Mouse (Mus musculus) myocyte (in vitro differentiated cells): ENCODE results near the gene Tmem211. TPM values are rescaled to one million over a fixed set of nuclear protein-coding genes. Genes with fewer than 3 reads are reported as not detected.

Source experiments
- H3K27me3 ChIP-seq: one replicate; pipeline ENCODE4 v1.6.1; 2011; ENCODE audit not compliant: control insufficient read depth, insufficient read depth, insufficient read length
- H3K36me3 ChIP-seq: one replicate; pipeline ENCODE4 v1.6.1; 2011; ENCODE audit not compliant: control insufficient read depth, insufficient read depth
- H3K4me2 ChIP-seq: one replicate; pipeline ENCODE4 v1.6.1; 2011; ENCODE audit warnings: low read depth, control low read depth
- H3K4me3 ChIP-seq: one replicate; pipeline ENCODE4 v1.5.1; 2011; ENCODE audit warnings: mild to moderate bottlenecking, control low read depth, moderate library complexity
- H3K79me2 ChIP-seq: one replicate; pipeline ENCODE4 v1.6.1; 2011; ENCODE audit not compliant: control insufficient read depth, insufficient read depth
- H3ac ChIP-seq: one replicate; pipeline ENCODE4 v1.6.1; 2011; ENCODE audit not compliant: control insufficient read depth, insufficient read length
- CEBPB ChIP-seq: IDR thresholded peaks from 2 replicates; pipeline ENCODE4 v1.6.1; 2011; ENCODE audit warnings: mild to moderate bottlenecking, moderate library complexity; ENCODE audit not compliant: poor library complexity, insufficient read depth, severe bottlenecking
- E2F4 ChIP-seq: IDR thresholded peaks from one replicate; pipeline ENCODE4 v1.6.1; 2011; ENCODE audit warnings: mild to moderate bottlenecking, control low read depth, moderate library complexity; ENCODE audit not compliant: insufficient read depth
- MAX ChIP-seq: IDR thresholded peaks from one replicate; pipeline ENCODE4 v1.6.1; 2011; ENCODE audit warnings: low read depth, mild to moderate bottlenecking, control low read depth
- MYOD1 ChIP-seq, 3 experiments: IDR thresholded peaks; one replicate each; pipeline ENCODE4 v1.6.1; 2011; ENCODE audit warnings: control low read depth in 2 of 3, low read depth in 2 of 3, mild to moderate bottlenecking in 2 of 3, moderate library complexity in 1 of 3; ENCODE audit not compliant: insufficient read length in 2 of 3, control insufficient read depth in 1 of 3
- MYOG ChIP-seq, 3 experiments: IDR thresholded peaks; one replicate each; pipeline ENCODE4 v1.6.1; 2011; ENCODE audit warnings: control low read depth in 2 of 3, low read depth in 2 of 3, mild to moderate bottlenecking in 2 of 3; ENCODE audit not compliant: insufficient read length in 2 of 3, control insufficient read depth in 1 of 3, insufficient read depth in 1 of 3
- POLR2A ChIP-seq: IDR thresholded peaks from one replicate; pipeline ENCODE4 v1.6.1; 2011; ENCODE audit warnings: low read depth, mild to moderate bottlenecking, control low read depth, moderate library complexity; ENCODE audit not compliant: insufficient read length
- POLR2AphosphoS2 ChIP-seq: IDR thresholded peaks from one replicate; pipeline ENCODE4 v1.6.1; 2011; ENCODE audit warnings: low read depth, control low read depth; ENCODE audit not compliant: insufficient read length
- REST ChIP-seq: IDR thresholded peaks from one replicate; pipeline ENCODE4 v1.6.1; 2011; ENCODE audit warnings: mild to moderate bottlenecking, control low read depth, moderate library complexity; ENCODE audit not compliant: insufficient read depth, insufficient read length
- SRF ChIP-seq: IDR thresholded peaks from one replicate; pipeline ENCODE4 v1.6.1; 2011; ENCODE audit warnings: low read depth; ENCODE audit not compliant: control insufficient read depth, insufficient read length
- TCF12 ChIP-seq: IDR thresholded peaks from one replicate; pipeline ENCODE4 v1.6.1; 2011; ENCODE audit warnings: mild to moderate bottlenecking, control low read depth; ENCODE audit not compliant: poor library complexity, insufficient read depth, severe bottlenecking
- TCF3 ChIP-seq: IDR thresholded peaks from one replicate; pipeline ENCODE4 v1.6.1; 2011; ENCODE audit warnings: low read depth, control low read depth; ENCODE audit not compliant: insufficient read length
- USF1 ChIP-seq: IDR thresholded peaks from one replicate; pipeline ENCODE4 v1.6.1; 2011; ENCODE audit warnings: low read depth, mild to moderate bottlenecking, control low read depth, moderate library complexity
- polyA plus RNA-seq: library from polyadenylated mRNA; unstranded; fragments of >200 nt; fragmentation: generic; extraction: Trizol; gene quantifications from one replicate; pipeline ENCODE4 v1.2.1, GENCODE M21; 2012; ENCODE audit warnings: missing spikeins

Tmem211 gene
- polyA plus RNA-seq, 1 experiment = not detected

- Histone ChIP-seq H3ac (no peak overlapping the region), H3K79me2 (peaks cover 7% of the 10 kb centered on the region), H3K36me3 (no peaks in the 10 kb centered on the region), H3K27me3 (no peaks in the 10 kb centered on the region), H3K4me2 (no peak overlapping the region), H3K4me3 (no peak overlapping the region)
- no peak for TF ChIP-seq TCF3
- no peak for TF ChIP-seq MAX
- TF ChIP-seq TCF12 = no peak
- no peak for TF ChIP-seq SRF
- TF ChIP-seq MYOD1 (IDR thresholded peaks at IDR 0.05; ENCODE audit: control insufficient read depth in 1 of 3, insufficient read length in 2 of 3, low read depth in 2 of 3) = no peak
- no peak for TF ChIP-seq USF1
- no peak for TF ChIP-seq POLR2A
- no peak for TF ChIP-seq CEBPB
- no peak for TF ChIP-seq POLR2AphosphoS2
- TF ChIP-seq REST = no peak
- TF ChIP-seq MYOG (IDR thresholded peaks at IDR 0.05; ENCODE audit: control insufficient read depth in 1 of 3, insufficient read depth in 1 of 3, insufficient read length in 2 of 3, low read depth in 2 of 3) = no peak
- TF ChIP-seq E2F4 = no peak
Measured at GRCm38 (mm10) chr5:113210314-113210713, 16.4 kb upstream of the Tmem211 start.

GRCm38 (mm10) chr5:113212156-113212835 lies 14.4 kb upstream of the Tmem211 start:
- H3K36me3 ChIP-seq = no peaks in the 10 kb centered on the region
- TF ChIP-seq MYOD1 (IDR thresholded peaks at IDR 0.05; ENCODE audit: control insufficient read depth in 1 of 3, insufficient read length in 2 of 3, low read depth in 2 of 3) = no peak
- TF ChIP-seq POLR2A = no peak
- TF ChIP-seq SRF = no peak
- no peak overlapping the region for H3ac ChIP-seq
- peaks cover 7% of the 10 kb centered on the region for H3K79me2 ChIP-seq
- no peaks in the 10 kb centered on the region for H3K27me3 ChIP-seq
- H3K4me2 ChIP-seq = no peak overlapping the region
- no peak overlapping the region for H3K4me3 ChIP-seq

DNA sequence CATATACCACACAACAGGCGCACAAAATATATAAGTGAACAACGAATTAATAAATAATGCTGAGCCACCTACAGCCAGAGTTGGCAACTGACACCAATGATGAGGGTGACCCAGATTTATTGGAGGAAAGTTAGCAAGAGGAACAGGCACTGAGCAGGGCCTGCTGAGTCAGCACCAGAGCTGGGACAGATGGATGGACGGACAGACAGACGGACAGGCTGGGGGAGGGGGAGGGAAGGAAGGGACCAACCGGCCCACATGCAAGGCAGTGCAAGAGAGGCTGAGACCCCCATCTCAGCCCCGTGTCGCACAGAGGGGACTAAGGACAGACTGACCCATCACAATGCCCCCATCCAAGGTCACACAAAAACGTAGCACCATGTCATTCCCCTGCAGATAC lies 12.7 kb upstream of the Tmem211 start:
- Histone ChIP-seq H3K4me2 (peak overlapping the region; percentile 43), H3K27me3 (no peaks in the 10 kb centered on the region), H3K79me2 (peaks cover 7% of the 10 kb centered on the region), H3K4me3 (no peak overlapping the region), H3K36me3 (no peaks in the 10 kb centered on the region), H3ac (no peak overlapping the region)
- no peak for TF ChIP-seq TCF12
- TF ChIP-seq E2F4 = no peak
- TF ChIP-seq CEBPB = no peak
- TF ChIP-seq POLR2AphosphoS2 = no peak
- no peak for TF ChIP-seq USF1
- TF ChIP-seq MAX = no peak
- no peak for TF ChIP-seq REST
- TF ChIP-seq MYOG (IDR thresholded peaks at IDR 0.05; ENCODE audit: control insufficient read depth in 1 of 3, insufficient read depth in 1 of 3, insufficient read length in 2 of 3, low read depth in 2 of 3) = no peak
- TF ChIP-seq TCF3 = no peak
- no peak for TF ChIP-seq MYOD1 (IDR thresholded peaks at IDR 0.05; ENCODE audit: control insufficient read depth in 1 of 3, insufficient read length in 2 of 3, low read depth in 2 of 3)

GRCm38 (mm10) chr5:113214455-113214854 lies 12.3 kb upstream of the Tmem211 start:
- TF ChIP-seq POLR2A (peak; percentile 19), MYOG (IDR thresholded peaks at IDR 0.05; ENCODE audit: control insufficient read depth in 1 of 3, insufficient read depth in 1 of 3, insufficient read length in 2 of 3, low read depth in 2 of 3) (no peak)
- peaks cover 7% of the 10 kb centered on the region for H3K79me2 ChIP-seq
- no peak overlapping the region for H3K4me3 ChIP-seq
- H3K36me3 ChIP-seq = no peaks in the 10 kb centered on the region
- H3K27me3 ChIP-seq = no peaks in the 10 kb centered on the region
- H3ac ChIP-seq = no peak overlapping the region
- H3K4me2 ChIP-seq = peak overlapping the region; percentile 43

DNA sequence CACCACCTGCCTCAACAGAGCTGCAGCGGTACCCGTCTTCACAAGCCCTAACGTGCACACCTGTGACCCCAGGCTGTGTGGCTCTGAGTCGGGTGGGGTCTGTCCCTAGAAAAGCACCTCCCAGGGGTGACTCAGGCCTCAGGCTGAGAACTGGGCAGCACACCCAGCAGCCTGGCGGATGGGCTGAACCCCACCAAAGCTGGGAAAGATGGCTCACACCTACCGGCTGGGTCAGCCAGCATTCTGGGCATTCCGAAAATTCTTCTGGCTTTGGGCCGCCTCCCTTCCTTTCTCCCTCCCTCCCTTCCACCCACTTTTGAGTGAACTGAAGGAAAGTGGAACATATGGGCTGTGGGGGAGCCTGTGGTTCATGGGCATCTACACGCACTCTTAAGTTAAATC lies 11.1 kb upstream of the Tmem211 start:
- no peaks in the 10 kb centered on the region for H3K27me3 ChIP-seq
- TF ChIP-seq REST = no peak
- TF ChIP-seq MYOD1 (IDR thresholded peaks at IDR 0.05; ENCODE audit: control insufficient read depth in 1 of 3, insufficient read length in 2 of 3, low read depth in 2 of 3) = peak in 2 of 3 experiments; percentile 26 to 69
- peak in 1 of 3 experiments; percentile 53 for TF ChIP-seq MYOG (IDR thresholded peaks at IDR 0.05; ENCODE audit: control insufficient read depth in 1 of 3, insufficient read depth in 1 of 3, insufficient read length in 2 of 3, low read depth in 2 of 3)
- H3K36me3 ChIP-seq = no peaks in the 10 kb centered on the region
- H3ac ChIP-seq = no peak overlapping the region
- H3K79me2 ChIP-seq = peaks cover 7% of the 10 kb centered on the region
- H3K4me3 ChIP-seq = no peak overlapping the region
- peak overlapping the region; percentile 61 for H3K4me2 ChIP-seq
